Mouse (Mus musculus) frontal cortex, adult (tissue): ENCODE measurements around the gene Arhgap6.
A peak's percentile ranks its signal among the peaks of the same experiment; 100 is the strongest.

Source experiments
- ATAC-seq: cut with Nextera tagmentation; 2 replicates; pipeline ENCODE4 v1.9.2; 2017; ENCODE audit warnings: mild to moderate bottlenecking, moderate library complexity, mixed read lengths; ENCODE audit not compliant: low TSS enrichment

Arhgap6 gene

GRCm38 (mm10) chrX:168794974-168795858 is at the start of gene Arhgap6:
Gene Arhgap6 (plus strand): TSS chrX:168795099.
- ATAC-seq, result peak; percentile 34; the same call in 1 of the 2 replicates

- no peak for ATAC-seq
Observed at GRCm38 (mm10) chrX:168747011-168747410, 47.9 kb upstream of the Arhgap6 start.

GRCm38 (mm10) chrX:168795859-168796848 is 1.3 kb downstream of the Arhgap6 start:
- peak; percentile 62; the same call in 1 of the 2 replicates for ATAC-seq

- ATAC-seq, result no peak
Observed at GRCm38 (mm10) chrX:168804677-168805076, 9.8 kb downstream of the Arhgap6 start.

- ATAC-seq, result no peak
Observed at GRCm38 (mm10) chrX:168810513-168811265, 15.8 kb downstream of the Arhgap6 start.

GRCm38 (mm10) chrX:168818858-168819257 is 24.0 kb downstream of the Arhgap6 start:
- ATAC-seq, result no peak

GRCm38 (mm10) chrX:168824166-168824565 is 29.3 kb downstream of the Arhgap6 start:
- no peak for ATAC-seq

- ATAC-seq, result no peak
Observed at GRCm38 (mm10) chrX:168832343-168832742, 37.4 kb downstream of the Arhgap6 start.

GRCm38 (mm10) chrX:168848062-168848461 is 53.2 kb downstream of the Arhgap6 start:
- ATAC-seq, result no peak

- ATAC-seq, result no peak
Observed at GRCm38 (mm10) chrX:168874688-168875087, 79.8 kb downstream of the Arhgap6 start.

GRCm38 (mm10) chrX:168903557-168903956 is 108.7 kb downstream of the Arhgap6 start:
- no peak for ATAC-seq

GRCm38 (mm10) chrX:168904086-168904485 is 109.2 kb downstream of the Arhgap6 start:
- ATAC-seq, result no peak

GRCm38 (mm10) chrX:168907586-168907985 is 112.7 kb downstream of the Arhgap6 start:
- no peak for ATAC-seq

- ATAC-seq, result no peak
Observed at GRCm38 (mm10) chrX:168913519-168913918, 118.6 kb downstream of the Arhgap6 start.

GRCm38 (mm10) chrX:168920942-168921341 is 126.0 kb downstream of the Arhgap6 start:
- ATAC-seq, result no peak

GRCm38 (mm10) chrX:168932420-168932819 is 137.5 kb downstream of the Arhgap6 start:
- ATAC-seq, result no peak

- peak; percentile 64; the same call in 1 of the 2 replicates for ATAC-seq
Observed at GRCm38 (mm10) chrX:168935447-168935846, 140.5 kb downstream of the Arhgap6 start.

- no peak for ATAC-seq
Observed at GRCm38 (mm10) chrX:168937941-168938340, 143.0 kb downstream of the Arhgap6 start.

GRCm38 (mm10) chrX:168941684-168942083 is 146.8 kb downstream of the Arhgap6 start:
- ATAC-seq, result no peak

GRCm38 (mm10) chrX:168943217-168943616 is 148.3 kb downstream of the Arhgap6 start:
- no peak for ATAC-seq

- peak; percentile 85 for ATAC-seq
Observed at GRCm38 (mm10) chrX:168975444-168975843, 180.5 kb downstream of the Arhgap6 start.
